Mouse (Mus musculus) urinary bladder, postnatal 36 days (tissue): Measurements from ENCODE around the gene Ctu2.

ENCODE experiments used
- DNase-seq, 2 experiments: peaks; one replicate each; pipeline ENCODE4 v3.0.0; 2022; ENCODE audit warnings: low spot score in 2 of 2, mixed read lengths in 1 of 2

Ctu2 gene

DNA sequence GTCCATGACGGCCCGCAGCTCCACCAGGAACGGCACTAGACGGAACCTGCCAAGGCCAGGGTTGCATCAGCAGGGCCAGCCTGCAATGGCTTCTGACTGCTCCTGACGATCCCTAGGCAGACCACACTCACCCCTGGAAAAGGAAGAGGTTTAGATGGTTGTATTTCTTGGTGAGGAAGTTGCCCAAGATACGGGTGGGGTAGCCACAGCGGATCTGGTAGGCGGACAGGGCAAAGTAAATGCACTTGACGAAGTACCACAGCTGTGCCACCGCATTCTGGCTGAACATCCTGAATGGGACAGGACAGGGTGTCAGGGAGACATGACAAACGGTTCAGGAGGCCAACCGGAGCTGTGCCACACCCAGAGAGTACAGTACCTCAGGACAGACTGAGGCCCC, 8.9 kb downstream of the Ctu2 start:
- no peak for DNase-seq

DNA sequence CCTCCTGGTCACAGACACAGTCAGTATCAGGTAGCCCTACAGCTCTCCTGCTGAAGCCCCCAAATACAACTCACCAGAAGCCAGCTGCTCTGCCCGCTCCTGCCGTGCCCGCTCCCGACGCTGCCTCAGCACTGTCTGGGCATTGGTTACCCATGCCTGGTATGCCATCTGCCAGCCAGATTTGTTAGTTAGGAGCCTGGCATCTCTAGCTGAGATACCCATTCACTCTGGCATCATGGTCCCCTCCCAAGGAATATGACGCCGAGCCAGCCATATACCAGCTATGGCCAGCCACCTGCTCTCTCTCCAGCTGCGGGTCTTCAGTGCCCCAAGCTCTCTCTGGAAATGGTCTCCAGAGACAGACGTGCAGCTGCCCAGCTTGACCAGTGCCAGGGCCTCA, 12.4 kb downstream of the Ctu2 start:
- DNase-seq: no peak

DNA sequence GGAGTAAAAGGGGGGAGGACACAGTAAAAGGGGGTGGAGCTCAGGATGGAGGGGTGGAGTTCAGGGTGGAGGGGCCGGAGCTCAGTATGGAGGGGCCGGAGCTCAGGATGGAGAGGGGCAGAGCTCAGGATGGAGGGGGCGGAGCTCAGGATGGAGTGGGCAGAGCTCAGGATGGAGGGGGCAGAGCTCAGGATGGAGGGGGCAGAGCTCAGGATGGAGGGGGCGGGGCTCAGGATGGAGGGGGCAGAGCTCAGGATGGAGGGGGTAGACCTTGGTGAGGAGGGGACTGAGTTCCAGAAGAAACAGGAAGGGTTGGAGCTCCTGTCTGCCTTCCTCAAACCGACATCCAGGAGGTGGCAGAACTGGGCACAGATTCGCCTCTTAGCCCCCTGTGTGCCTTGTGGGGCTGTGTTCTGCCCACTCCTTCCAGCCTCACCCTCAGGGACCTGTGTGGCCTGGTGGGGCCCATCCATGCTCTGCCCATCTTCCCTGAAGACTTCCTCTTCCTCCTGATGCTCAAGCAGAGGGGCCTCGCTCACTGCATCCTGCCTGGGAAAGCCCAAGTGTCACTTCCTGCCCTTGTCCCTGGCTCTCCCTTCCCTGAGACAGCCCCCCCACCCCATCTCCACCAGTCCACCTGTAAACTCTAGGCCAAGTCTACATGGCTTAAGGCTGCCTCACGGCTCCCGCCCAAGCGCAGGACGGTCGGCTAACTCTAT, 21.2 kb downstream of the Ctu2 start:
- DNase-seq: no peak

DNA sequence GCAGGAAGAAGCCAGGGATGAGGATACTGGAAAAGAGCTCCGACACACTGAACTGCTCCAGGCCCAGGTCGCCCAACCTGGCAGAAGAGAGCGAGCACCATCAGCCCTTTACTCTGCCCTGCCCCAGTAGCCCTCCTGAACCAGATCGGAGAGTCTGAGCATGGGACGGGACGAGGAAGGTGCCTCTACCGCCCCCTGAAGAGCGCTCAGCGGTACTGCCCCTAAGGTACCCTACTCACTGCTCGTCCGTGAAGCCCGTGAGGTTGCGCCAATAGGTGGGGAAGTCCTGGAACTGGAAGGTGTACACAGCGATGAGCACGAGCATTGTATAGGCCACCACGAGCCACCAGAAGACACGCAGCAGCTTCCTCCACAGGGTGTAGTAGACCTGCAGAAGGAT, 22.0 kb downstream of the Ctu2 start:
- no peak for DNase-seq

DNA sequence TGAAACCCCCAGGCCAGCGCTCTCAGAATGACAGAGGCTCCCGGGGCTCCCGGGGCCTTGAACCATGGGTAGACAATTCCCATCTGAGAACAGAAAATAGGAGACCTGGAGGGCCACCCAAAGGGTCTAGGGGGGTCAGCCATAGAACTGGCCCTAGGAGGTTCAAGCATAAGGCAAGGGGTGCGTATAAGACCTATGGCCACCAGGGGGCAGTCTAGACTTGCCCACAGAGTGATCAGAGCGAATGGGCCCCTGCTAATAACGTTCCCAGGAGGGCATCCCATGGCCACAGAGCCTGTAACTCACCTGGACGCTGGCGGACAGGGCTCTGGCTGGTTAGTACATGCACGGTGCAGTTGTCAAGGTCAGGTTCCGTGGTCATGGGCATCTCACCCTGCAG, 24.9 kb downstream of the Ctu2 start:
- DNase-seq: peak; percentile 64 to 79

DNA sequence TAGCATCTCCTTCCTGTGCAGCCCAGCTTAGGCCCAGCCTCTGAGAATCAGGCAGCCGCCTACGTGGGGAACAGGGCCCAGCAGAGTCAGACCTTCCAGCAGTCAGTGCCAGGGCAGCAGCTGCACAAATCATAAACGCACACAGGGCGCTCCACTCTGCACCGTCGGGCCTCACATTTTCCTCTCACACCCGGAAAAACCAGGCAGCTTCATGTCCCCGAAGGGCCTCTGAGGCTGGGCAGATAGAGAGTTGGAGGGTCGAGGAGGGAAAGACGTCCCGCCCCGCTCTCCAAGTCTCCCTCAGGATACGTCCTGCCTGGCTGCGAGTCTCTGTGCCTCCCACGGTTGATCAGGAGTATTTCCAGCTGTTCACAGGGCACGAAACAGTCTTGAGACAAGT, 35.6 kb downstream of the Ctu2 start:
- DNase-seq: peak; percentile 45 to 54

DNA sequence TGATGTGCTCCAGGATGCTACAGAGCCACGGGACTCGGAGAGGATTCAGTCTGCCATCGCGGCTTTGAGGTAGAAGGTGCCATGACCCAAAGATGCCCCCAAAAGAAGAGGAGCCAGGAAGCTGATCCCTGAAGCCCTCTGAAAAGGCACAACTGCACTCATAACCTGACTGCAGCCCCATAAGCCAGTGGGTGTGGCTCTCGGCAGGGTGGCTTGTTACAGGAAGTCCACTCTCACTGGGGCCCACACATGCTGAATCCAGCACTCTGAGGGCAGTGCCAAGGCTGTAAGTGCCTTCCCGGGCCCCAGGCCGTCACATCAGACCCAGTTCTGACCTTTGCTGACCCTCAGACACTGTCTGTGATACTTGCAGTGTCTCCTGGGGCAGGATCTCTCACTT, 36.4 kb downstream of the Ctu2 start:
- DNase-seq: no peak

DNA sequence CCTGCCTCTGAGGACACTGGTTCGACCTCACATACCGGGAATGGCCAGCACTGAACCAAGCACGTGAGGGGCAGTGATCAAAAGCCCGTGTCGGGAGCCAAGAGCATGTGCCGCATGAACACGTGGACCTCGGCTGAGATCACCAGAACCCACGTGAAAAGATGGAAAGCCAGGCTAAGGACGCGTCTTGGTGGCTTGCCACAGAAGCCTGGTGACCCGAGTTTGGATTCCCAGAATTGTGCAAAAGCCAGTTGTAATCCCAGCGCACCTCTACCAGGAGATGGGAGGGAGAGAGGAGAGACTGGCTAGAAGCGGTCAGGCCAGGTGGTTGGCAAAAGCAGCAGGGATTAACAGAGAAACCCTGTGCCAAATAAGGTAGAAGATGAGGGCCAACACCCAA, 39.8 kb downstream of the Ctu2 start:
- DNase-seq: no peak

DNA sequence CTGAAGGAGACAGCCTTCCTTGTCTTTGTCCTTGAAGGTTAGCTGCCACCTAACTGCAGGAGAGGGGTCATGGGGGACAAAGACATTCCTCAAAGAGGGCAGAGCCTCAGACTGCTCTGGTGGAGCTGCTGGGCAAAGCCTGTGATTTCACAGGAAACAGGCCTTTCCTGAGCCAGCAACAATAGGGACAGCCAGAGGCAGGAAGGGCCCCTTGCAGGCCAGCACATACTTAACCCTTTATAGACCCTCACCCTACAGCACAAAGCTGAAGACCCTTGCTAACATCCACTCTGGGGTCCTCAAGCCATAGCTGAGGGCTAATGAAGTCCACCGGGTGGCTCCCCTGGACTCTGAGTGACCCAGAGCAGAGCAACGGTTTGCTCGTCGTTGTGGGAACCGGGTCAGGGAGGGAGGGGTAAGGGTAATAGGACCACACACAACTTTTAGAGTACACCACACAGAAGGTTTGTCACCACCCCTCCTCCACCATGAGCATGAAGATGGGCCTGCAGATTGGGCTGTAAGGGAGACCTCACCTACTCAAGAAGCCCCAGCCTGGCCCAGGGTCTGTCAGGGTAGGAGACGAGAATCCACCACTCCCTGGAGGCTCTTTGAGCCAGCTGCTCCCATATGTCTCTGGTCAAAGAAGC, 41.7 kb downstream of the Ctu2 start:
- DNase-seq: no peak

DNA sequence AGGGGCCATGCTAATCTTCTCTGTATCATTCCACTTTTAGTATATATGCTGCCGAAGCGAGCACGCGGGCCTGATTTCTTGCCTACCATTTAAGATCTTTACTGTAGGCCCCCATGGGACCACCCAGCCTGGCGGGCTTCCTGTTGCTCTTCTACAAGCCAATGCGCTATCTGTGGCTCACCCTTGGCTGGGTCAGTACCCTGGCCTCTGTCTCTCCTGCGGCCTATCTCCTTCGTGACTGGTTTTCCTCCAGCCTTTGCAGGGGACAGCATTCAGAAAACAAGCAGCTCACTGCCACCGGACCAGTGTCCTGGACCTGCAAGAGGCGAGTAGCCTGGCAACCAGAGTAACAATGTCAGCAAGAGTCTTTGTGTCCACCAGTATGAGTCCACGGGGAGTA, 44.7 kb downstream of the Ctu2 start:
- DNase-seq: no peak

DNA sequence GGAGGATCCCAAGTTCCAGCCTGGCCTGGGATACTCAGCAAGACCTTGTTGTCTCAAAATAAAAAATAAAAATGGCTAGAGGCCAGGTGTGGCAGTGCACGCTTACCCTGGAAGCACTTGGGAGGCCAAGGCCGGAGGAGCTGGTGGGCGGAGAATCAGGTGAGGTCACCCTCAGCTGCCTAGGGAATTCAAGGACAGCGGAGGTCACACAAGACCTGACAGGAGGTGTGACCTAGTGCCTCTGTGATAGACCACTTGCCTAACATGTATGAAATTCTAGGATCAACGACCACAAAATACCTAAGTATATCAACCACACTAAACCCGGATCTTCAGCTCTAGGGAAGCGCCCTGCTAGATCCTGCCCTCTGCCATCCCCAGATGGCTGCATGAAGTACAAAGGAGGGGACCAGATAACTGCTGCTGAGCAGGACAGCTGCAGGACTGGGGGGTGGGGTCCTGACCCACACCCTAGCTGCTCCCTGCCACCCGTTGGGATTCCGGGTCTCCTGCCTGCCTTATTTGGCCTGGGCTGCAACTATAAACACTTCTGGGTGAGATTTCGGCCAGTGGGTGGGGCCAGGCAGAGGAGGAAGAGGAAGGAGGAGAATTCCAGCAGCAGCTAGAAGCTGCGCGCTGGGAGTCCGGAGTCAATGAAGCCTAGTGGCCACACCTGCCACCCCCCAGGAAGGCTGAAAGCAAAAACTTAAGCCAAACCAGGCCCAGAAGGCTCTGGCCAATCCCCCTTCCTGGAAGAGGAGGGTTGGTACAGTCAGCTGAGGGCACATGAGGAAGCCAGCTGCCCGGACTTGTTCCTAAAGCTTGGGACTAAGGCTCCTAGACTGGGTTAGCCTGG, 47.1 kb downstream of the Ctu2 start:
- DNase-seq: peak; percentile 60 to 70

DNA sequence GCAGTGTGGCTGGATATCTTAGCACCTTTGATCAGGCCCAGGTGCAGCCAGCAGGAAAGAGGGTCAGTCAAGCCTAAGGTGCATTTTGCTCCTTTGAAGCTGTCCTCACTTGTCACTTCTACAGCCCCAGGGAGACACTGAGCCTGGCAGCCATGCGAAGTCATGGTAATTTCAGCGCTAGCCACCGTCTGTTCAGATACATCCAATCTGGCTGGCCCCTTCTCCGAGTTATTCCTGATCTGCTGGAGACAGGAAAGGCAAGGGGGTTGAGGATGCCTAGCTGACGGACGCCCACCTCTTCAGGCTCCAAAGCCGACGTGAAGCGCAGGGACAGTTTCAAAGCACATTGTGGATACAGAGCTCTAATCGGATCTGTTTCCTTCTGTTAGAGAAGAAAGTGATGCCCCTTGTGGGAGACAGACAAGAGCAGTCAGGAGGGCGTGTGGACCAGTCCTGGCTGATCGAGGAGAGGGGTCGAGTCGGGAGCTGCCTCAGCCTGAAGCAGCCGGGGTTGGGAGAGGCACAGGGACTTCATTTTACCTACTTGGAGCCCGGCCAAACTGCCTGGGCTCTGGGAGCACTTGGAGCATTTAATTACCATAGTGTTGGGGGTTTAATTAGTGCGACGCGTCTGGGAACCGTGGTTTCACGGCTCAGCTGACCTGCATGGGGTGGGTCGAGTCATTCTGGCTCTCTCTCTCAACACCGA, 47.9 kb downstream of the Ctu2 start:
- peak in 1 of 2 experiments; percentile 51 for DNase-seq

DNA sequence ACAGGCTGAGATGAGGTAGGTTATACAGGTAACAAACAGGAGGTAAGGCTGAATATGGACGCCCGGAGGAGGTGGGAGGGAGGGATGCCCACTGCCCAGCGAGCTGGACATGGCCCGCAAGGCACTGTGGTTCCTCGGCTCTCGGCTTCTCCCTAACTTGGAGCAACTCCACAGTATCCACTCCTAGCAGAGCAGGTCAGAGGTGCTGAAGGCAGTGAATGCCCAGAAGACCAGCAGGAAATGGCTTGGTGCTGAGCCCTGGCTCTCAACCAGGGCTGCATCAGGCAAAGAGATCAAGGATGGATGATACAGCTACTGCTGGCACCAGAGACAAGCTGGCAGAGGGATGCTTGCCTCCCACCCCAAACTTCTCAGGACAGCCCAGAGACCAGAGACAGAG, 48.6 kb downstream of the Ctu2 start:
- DNase-seq: peak in 1 of 2 experiments; percentile 31

DNA sequence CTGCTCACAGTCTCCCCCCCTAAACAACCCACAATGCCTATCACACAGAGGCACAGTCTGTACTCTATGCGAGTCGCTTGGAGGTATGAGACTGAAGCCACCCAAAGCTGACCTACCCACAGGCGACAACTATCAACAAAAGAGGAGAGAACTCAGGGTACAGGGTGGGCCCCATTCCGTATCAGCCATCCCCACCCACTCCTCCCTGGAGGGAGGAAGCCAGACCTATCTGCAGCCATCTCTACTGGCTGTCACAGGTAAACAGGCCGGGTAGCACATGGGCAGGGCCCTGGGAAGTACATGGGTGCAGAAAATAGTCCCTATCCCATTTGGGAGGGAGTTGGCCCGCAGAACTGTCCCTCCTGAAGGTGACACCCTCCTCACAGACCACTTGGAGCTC, 49.1 kb downstream of the Ctu2 start:
- no peak for DNase-seq

DNA sequence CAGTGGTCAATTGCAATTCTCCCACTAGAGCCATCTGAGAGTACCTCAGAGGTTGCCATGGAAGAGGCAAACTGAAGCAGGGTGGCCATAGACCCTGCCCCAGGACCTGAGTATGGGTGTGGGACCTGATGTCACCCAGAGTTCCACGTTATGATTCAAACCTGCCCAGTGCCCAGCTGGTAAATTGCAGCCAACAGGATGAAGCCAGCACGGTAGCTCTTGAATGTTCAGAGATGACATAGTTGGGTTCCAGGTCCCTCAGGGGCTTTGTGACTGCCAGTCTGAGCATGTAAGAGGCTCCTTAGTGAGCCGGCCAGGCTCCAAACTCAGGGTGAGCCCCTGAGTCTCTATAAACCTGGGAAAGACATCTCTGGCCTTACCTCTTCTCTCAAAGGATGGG, 50.1 kb downstream of the Ctu2 start:
- no peak for DNase-seq

DNA sequence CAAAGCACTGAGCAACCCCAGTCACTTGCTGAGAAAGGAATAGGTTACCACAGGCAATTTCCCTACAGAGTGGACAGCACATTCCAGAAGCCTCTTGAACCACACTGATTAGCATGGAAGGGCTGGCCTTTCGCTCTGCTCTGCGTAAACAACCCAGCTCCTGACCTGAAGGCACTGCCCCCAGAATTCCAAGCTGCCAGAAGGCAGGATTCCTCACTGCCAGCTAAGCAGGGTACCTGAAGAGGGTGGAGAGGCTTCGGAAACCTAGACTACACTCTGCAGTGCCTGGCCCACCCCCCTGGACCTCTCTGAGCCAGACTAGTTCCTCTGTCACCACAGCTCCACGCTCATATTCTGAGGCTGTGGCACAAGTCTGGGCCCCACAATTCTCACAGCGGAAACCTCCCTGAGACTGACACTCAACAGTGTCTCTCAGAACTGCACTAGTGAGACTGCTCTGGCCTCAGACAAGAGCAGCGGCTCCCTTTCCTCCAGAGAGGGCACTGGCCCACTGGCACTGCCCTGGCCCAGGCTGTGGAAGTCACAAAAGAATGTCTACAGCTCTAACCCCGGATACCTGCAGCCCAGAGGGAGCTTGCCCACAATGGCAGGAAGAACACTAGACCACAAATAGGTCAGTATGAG, 50.7 kb downstream of the Ctu2 start:
- no peak for DNase-seq

DNA sequence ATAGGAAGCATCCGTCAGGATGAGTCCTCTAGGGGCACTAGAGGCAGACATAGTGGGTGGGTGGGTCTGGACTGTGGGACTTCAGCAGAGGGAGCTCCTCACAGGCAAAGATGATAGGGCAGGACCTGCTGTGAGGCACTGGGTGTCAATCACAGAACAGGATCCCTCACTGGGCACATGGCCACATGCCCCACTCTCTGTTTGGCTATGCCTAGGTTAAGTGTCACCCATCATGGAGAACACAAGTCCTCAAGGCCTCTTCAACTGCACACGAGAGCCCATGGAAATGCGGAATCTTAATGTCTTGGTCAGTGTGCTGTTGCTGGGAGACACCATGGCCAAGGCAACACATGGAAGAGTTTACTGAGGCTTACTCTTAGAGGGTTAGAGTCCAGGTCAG, 52.0 kb downstream of the Ctu2 start:
- no peak for DNase-seq

DNA sequence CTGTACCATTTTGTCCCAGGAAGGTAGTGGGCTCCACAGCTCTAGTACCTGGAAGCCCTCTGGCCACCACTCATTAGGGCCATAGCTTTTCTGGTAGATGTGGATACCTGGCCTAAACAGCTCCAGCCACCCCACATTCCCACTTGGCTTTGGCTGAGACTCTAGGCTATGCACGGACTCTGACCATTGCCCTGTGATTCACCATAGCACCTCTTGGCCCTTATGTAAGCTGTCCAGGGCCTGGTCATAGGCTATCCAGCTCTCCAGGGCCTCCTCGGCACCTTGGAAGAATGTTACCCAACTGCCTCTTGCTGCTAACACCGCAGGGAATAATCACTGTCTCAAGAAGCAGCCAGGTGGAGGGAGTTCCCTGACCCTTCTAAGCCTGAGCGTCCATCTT, 53.2 kb downstream of the Ctu2 start:
- DNase-seq: no peak

DNA sequence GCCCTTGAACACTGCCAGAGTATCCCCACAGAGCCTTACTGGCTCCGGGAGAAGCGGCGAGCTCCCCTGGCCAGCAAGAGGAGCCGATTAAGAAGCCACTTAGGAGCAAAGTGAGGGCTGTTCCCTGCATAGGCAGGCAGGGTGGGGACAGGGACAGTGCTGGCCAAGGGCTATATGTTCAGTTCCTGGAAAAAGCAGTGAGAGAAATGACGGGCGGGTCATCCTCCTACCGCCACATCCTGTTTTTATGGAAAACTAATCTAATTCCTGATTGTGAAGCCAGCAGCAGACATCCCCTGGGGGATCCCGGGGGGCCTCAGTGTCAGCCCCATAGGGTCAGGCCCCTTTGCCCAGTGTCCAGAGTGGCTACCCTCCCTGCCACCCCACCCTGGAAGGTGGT, 55.4 kb downstream of the Ctu2 start:
- no peak for DNase-seq
